Mouse (Mus musculus): ENCODE data around the gene Abhd5. TPM values are rescaled to one million over a fixed set of nuclear protein-coding genes. Genes with fewer than 3 reads are reported as not detected.

Abhd5 gene
- polyA plus RNA-seq, 1 experiment from 2014 or later: 22.3 TPM

DNA sequence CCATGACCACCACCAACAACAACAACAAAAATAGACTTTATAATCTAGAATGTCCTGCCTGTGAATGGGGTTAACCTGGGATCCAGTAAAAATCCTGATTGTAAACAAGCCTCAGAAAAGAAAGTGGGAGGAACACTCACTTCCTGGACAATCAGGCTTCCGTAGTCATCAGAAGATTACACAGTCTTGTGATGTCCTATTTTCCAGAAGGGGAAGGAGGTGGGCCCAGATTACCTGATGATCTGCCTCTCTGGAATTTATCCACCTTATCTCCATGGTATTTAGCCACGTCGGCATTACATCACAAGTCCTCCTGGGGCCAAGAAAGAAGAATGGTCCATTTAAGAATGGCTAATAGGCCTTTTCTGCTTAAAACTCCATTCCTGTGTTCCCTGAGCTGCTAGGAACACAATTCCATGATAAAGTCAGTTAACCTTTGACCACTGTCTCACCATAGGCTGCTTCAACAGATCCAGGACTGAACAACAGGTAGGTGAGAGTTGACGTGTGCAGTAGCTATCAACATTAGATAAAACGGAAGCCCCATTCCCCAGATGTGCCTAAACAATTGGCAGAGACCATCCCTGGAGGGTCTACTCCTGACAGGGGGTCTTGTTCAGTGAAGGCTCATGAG is 38.0 kb downstream of the Abhd5 start:
- DNase-seq (no peak), ATAC-seq (no peak)
- no peak overlapping the region for H3K4me3 ChIP-seq (ENCODE audit: low read depth, low read length)
- WGBS (ENCODE audit: insufficient replicate concordance): 65% methylated on average over 5 of the region's 5 CpGs
- H3K4me2 ChIP-seq (ENCODE audit: low read depth, low read length): no peak overlapping the region
- H3K4me1 ChIP-seq (ENCODE audit: insufficient read depth): peaks cover 9% of the 10 kb centered on the region; the same call in 1 of the 2 replicates
- H3K9me3 ChIP-seq (ENCODE audit: low read length): no peaks in the 10 kb centered on the region
- no peaks in the 10 kb centered on the region for H3K27me3 ChIP-seq (ENCODE audit: insufficient read depth, low read length)
- TF ChIP-seq CTCF (IDR thresholded peaks at IDR 0.05; ENCODE audit: low read depth) (no peak), EP300 (IDR thresholded peaks at IDR 0.05; ENCODE audit: low read depth) (no peak)
- peaks cover 10% of the 10 kb centered on the region for H3K36me3 ChIP-seq (replicated peaks; ENCODE audit: insufficient read depth, low read length)
- peak overlapping the region; percentile 30; the same call in 1 of the 2 replicates for H3K27ac ChIP-seq (ENCODE audit: low read depth)
- no peak overlapping the region for H3K9ac ChIP-seq (replicated peaks)

DNA sequence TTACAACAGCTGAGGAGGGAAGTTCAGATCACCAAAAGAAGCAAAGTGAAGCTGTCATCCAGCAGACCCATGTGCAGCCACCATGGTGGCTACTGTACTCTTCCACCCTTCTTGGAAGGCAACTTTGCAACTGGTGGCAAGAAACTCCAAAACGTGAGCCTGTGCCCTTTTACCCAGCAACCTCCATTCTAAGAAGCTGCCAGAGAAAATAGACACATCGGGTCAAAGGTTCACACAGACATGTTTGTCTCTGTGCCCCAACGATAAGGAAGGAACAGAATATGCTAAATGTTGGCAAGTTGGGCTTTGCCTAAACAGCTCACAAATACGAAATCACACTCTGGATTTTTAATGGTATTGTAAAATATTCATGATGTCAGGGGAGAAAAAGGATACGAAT is 44.4 kb downstream of the Abhd5 start:
- H3K9ac ChIP-seq (replicated peaks): no peak overlapping the region
- H3K4me2 ChIP-seq (ENCODE audit: low read depth, low read length): no peak overlapping the region
- no peak overlapping the region for H3K4me3 ChIP-seq (ENCODE audit: low read depth, low read length)
- H3K27ac ChIP-seq (ENCODE audit: low read depth): no peak overlapping the region
- no peaks in the 10 kb centered on the region for H3K36me3 ChIP-seq (replicated peaks; ENCODE audit: insufficient read depth, low read length)
- no peak for ATAC-seq
- H3K9me3 ChIP-seq (ENCODE audit: low read length): no peaks in the 10 kb centered on the region
- WGBS (ENCODE audit: insufficient replicate concordance): 70% methylated on average over 5 of the region's 5 CpGs
- TF ChIP-seq EP300 (IDR thresholded peaks at IDR 0.05; ENCODE audit: low read depth) (no peak), CTCF (IDR thresholded peaks at IDR 0.05; ENCODE audit: low read depth) (no peak)
- DNase-seq: no peak
- H3K27me3 ChIP-seq (ENCODE audit: insufficient read depth, low read length): no peaks in the 10 kb centered on the region
- no peaks in the 10 kb centered on the region for H3K4me1 ChIP-seq (ENCODE audit: insufficient read depth)

DNA sequence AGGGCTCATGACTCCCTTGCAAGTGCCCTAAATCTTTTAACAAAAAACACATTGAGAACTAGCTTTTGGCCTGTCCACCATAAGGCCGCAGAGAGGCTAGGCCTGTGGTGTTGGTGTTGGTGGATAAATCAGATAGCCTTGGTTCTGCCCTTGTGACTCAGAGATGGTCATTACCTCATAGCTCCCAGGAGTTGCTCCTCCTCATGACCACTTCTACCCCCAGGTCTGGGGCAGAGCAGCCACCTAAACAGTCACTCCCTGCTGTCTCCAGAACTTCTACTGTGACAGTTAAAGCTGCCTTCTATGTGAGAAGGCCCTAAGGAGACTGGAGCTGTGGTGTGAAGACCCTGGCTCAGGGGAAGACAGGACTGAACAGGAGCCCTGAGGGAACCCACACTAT is 45.7 kb downstream of the Abhd5 start:
- no peak overlapping the region for H3K9ac ChIP-seq (replicated peaks)
- TF ChIP-seq EP300 (IDR thresholded peaks at IDR 0.05; ENCODE audit: low read depth): no peak
- TF ChIP-seq CTCF (IDR thresholded peaks at IDR 0.05; ENCODE audit: low read depth): no peak
- no peak for DNase-seq
- H3K36me3 ChIP-seq (replicated peaks; ENCODE audit: insufficient read depth, low read length): no peaks in the 10 kb centered on the region
- H3K27me3 ChIP-seq (ENCODE audit: insufficient read depth, low read length): no peaks in the 10 kb centered on the region
- WGBS (ENCODE audit: insufficient replicate concordance): 79% methylated on average over 1 of the region's 1 CpGs
- H3K4me3 ChIP-seq (ENCODE audit: low read depth, low read length): no peak overlapping the region
- no peak for ATAC-seq
- H3K9me3 ChIP-seq (ENCODE audit: low read length): no peaks in the 10 kb centered on the region
- no peaks in the 10 kb centered on the region for H3K4me1 ChIP-seq (ENCODE audit: insufficient read depth)
- H3K27ac ChIP-seq (ENCODE audit: low read depth): no peak overlapping the region
- no peak overlapping the region for H3K4me2 ChIP-seq (ENCODE audit: low read depth, low read length)

DNA sequence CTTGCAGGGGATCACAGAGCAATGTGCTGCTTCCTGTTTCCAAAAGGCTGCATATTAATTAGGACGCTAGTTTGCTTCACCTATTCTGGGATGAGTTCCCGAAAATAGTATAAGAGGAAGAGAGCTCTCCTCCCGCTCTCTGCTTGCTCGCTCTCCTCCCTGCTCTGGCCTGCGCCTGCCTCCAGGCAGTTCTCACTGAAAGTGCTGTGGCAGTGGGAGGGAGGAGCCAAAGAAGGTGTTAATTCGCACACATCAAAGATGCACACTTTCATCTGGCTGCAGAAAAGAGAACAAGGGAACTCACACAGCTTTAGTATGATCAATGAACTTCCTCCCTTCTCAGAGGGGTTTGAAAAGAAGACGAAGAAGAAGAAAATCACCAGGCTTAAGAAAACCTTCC is 47.3 kb downstream of the Abhd5 start:
- H3K9ac ChIP-seq (replicated peaks): no peak overlapping the region
- H3K27ac ChIP-seq (ENCODE audit: low read depth): no peak overlapping the region
- ATAC-seq (no peak), DNase-seq (no peak)
- H3K4me3 ChIP-seq (ENCODE audit: low read depth, low read length): no peak overlapping the region
- no peaks in the 10 kb centered on the region for H3K4me1 ChIP-seq (ENCODE audit: insufficient read depth)
- no peak overlapping the region for H3K4me2 ChIP-seq (ENCODE audit: low read depth, low read length)
- WGBS (ENCODE audit: insufficient replicate concordance): 47% methylated on average over 7 of the region's 7 CpGs
- TF ChIP-seq CTCF (IDR thresholded peaks at IDR 0.05; ENCODE audit: low read depth) (no peak), EP300 (IDR thresholded peaks at IDR 0.05; ENCODE audit: low read depth) (no peak)
- no peaks in the 10 kb centered on the region for H3K9me3 ChIP-seq (ENCODE audit: low read length)
- H3K27me3 ChIP-seq (ENCODE audit: insufficient read depth, low read length): no peaks in the 10 kb centered on the region
- no peaks in the 10 kb centered on the region for H3K36me3 ChIP-seq (replicated peaks; ENCODE audit: insufficient read depth, low read length)

DNA sequence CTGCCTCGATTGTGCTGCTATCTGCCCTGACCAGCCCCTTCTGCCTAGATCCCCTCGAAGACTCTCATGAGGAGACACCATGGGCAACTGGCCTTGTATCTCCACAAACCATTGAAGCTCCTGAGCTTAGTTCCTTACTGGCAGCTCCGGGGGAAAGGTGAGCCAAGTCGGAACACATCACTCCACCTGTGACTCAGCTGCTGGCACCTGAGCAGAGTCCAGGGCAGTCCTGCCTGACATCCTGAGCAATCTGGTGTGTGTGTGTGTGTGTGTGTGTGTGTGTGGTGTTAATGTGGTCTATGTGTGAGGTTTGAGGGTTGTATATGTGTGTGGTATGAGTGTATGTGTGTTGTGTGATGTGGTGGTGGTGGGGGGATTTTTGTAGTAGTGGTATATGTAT is 49.8 kb downstream of the Abhd5 start:
- DNase-seq (no peak), ATAC-seq (no peak)
- WGBS (ENCODE audit: insufficient replicate concordance): 72% methylated on average over 4 of the region's 4 CpGs
- H3K4me1 ChIP-seq (ENCODE audit: insufficient read depth): no peaks in the 10 kb centered on the region
- no peaks in the 10 kb centered on the region for H3K9me3 ChIP-seq (ENCODE audit: low read length)
- H3K36me3 ChIP-seq (replicated peaks; ENCODE audit: insufficient read depth, low read length): no peaks in the 10 kb centered on the region
- no peaks in the 10 kb centered on the region for H3K27me3 ChIP-seq (ENCODE audit: insufficient read depth, low read length)
- H3K4me2 ChIP-seq (ENCODE audit: low read depth, low read length): no peak overlapping the region
- no peak overlapping the region for H3K4me3 ChIP-seq (ENCODE audit: low read depth, low read length)
- H3K27ac ChIP-seq (ENCODE audit: low read depth): no peak overlapping the region
- no peak overlapping the region for H3K9ac ChIP-seq (replicated peaks)
- TF ChIP-seq EP300 (IDR thresholded peaks at IDR 0.05; ENCODE audit: low read depth) (no peak), CTCF (IDR thresholded peaks at IDR 0.05; ENCODE audit: low read depth) (no peak)

DNA sequence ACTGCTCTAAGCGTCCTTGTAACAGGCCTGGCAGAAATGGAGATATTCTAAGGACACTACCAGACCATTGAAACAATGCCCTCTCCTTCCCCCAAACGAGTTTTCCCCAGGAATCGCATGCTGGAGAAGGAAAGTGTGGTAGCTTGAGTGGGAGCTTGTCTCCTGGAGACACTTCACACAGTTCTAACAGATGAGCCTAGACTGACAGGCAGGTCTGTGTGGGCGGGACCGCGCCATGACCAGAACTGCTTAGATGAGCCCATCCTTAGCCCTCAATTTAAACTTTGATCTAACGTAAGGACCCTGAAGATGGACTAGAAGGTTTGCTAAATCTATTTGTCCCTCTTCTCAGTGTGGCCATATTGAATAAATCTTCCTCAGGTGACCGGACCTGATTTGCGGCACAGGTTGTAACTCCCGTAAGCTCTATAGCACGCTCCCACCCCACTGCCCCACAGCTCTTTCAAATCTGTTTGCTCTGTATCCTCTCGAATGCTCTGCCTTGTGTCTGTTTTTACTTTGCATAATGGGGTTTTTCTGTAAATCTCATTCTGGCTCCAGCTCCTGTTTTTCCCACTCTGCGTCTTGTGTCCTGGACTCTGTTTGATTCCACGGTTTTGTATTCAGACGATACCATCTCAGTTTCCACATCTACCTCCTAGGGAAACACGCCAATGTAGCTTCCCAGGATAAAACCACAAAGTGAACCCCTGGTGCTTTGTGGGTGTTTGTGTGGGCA is 59.2 kb downstream of the Abhd5 start:
- Histone ChIP-seq H3K4me2 (ENCODE audit: low read depth, low read length) (no peak overlapping the region), H3K36me3 (replicated peaks; ENCODE audit: insufficient read depth, low read length) (no peaks in the 10 kb centered on the region), H3K9ac (replicated peaks) (no peak overlapping the region), H3K4me3 (ENCODE audit: low read depth, low read length) (no peak overlapping the region), H3K27me3 (ENCODE audit: insufficient read depth, low read length) (no peaks in the 10 kb centered on the region), H3K4me1 (ENCODE audit: insufficient read depth) (no peaks in the 10 kb centered on the region), H3K9me3 (ENCODE audit: low read length) (no peaks in the 10 kb centered on the region), H3K27ac (ENCODE audit: low read depth) (no peak overlapping the region)
- DNase-seq (no peak), ATAC-seq (no peak)
- TF ChIP-seq CTCF (IDR thresholded peaks at IDR 0.05; ENCODE audit: low read depth): no peak
- TF ChIP-seq EP300 (IDR thresholded peaks at IDR 0.05; ENCODE audit: low read depth): no peak
- 81% methylated on average over 16 of the region's 16 CpGs for WGBS (ENCODE audit: insufficient replicate concordance)

Measured in liver, postnatal 0 days (tissue).